Mouse (Mus musculus) G1E (cell line): ENCODE results near the gene Drosha.

Source experiments
- CTCF ChIP-seq: IDR thresholded peaks from 2 replicates; pipeline ENCODE4 v1.5.1; 2012; ENCODE audit warnings: low read depth, low read length, inconsistent platforms, mixed read lengths
- GATA1 ChIP-seq: IDR thresholded peaks from 2 replicates; pipeline ENCODE4 v1.6.1; 2012; ENCODE audit warnings: borderline replicate concordance, low read length, inconsistent platforms, mixed read lengths
- TAL1 ChIP-seq: conservative IDR thresholded peaks from 2 replicates; pipeline ENCODE4 v1.6.1; 2012; ENCODE audit warnings: low read depth, low read length, inconsistent platforms, mixed read lengths

GRCm38 (mm10) chr15:12972441-12972840 is 147.8 kb downstream of the Drosha start:
- TF ChIP-seq CTCF (no peak), TAL1 (no peak), GATA1 (no peak)
